Mouse (Mus musculus) ovary, adult 2 months (tissue): Measurements from ENCODE around the gene Arpc5l. TPM values are rescaled to one million over a fixed set of nuclear protein-coding genes. Genes with fewer than 3 reads are reported as not detected.

Source experiments
- polyA plus RNA-seq: library from polyadenylated mRNA; depleted of rRNA; stranded (reverse); fragments of >200 nt; gene quantifications from 2 replicates; pipeline ENCODE4 v1.2.3, GENCODE M21; 2012; rRNA removed

The Arpc5l gene
- 40.8 and 47.1 TPM in 2 replicates for polyA plus RNA-seq

DNA sequence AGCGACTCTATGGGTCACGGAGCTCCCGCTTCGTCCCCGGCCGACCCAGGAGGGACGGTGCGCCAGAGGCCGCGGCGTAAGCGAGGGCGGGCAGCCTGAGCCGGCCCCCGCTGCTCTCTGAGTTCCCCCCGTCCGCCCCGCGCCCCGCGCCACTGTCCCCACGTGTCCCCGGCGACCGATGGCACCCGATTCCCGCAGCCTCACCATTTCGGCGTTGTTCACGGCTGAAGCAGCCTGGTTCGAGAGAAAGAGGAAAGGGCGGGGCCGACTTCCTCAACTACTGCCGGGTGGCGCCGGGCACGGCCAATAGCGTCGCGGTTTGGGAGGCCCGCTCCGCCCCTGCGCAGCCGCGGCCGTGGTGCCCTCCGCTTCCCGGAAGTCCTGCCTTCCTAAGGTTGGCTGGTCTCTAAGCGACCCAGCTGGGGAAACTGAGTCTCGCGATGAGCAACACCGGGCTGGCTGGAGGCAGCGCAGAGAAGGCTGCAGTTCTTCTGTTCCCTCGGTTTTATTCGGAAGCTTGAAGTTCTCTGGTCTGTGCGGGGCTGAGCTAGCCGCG, at the start of gene Arpc5l:
Gene Arpc5l (plus strand): TSS at position 469 of the 556 bp plus-strand sequence.

GRCm38 (mm10) chr2:38997386-38998374, 7.5 kb upstream of the Arpc5l start, which contains the start of gene Wdr38:
Gene Wdr38 (plus strand): TSS chr2:38997476.

GRCm38 (mm10) chr2:39005574-39006079, 479 bp downstream of the Arpc5l start, which contains the start of gene Rpl35:
Gene Rpl35 (minus strand): TSS chr2:39005624.

Other genes starting within 250 kb of the Arpc5l start
- 6.2 and 6.7 TPM in 2 replicates for gene Nr6a1, start 77.7 kb upstream of the Arpc5l start, polyA plus RNA-seq
- gene Olfml2a, start 73.4 kb upstream of the Arpc5l start, polyA plus RNA-seq = 15.9 and 19.1 TPM in 2 replicates
- 6.0 and 8.8 TPM in 2 replicates for gene Wdr38, start 7.9 kb upstream of the Arpc5l start, polyA plus RNA-seq
- gene Rpl35, start 276 bp downstream of the Arpc5l start, polyA plus RNA-seq = 124 and 181 TPM in 2 replicates
- 8.9 and 9.8 TPM in 2 replicates for gene Golga1, start 60.2 kb downstream of the Arpc5l start, polyA plus RNA-seq
- gene Scai, start 185.4 kb downstream of the Arpc5l start, polyA plus RNA-seq = 0.44 and 1.2 TPM in 2 replicates
- gene Ppp6c, start 221.1 kb downstream of the Arpc5l start, polyA plus RNA-seq = 8.8 and 13.0 TPM in 2 replicates